Mouse (Mus musculus) heart, embryonic 15.5 days (tissue): Measurements from ENCODE around the gene Olfr1209. TPM values are rescaled to one million over a fixed set of nuclear protein-coding genes. Genes with fewer than 3 reads are reported as not detected.

Experiments used
- ATAC-seq: fragments of 200-750 bp; cut with Nextera tagmentation; replicated peaks from 2 replicates; pipeline ENCODE4 v1.8.0; 2017; ENCODE audit warnings: low read depth, moderate TSS enrichment; ENCODE audit not compliant: insufficient number of reproducible peaks, insufficient read depth, low FRiP score
- H3K27ac ChIP-seq: fragments of 300-500 bp; sonication (generic); 2 replicates; pipeline ENCODE4 v1.5.1; 2015; ENCODE audit warnings: mild to moderate bottlenecking, inconsistent platforms
- H3K27me3 ChIP-seq: fragments of 300-500 bp; sonication (generic); 2 replicates; pipeline ENCODE4 v1.6.1; 2015; ENCODE audit warnings: inconsistent platforms
- H3K36me3 ChIP-seq: fragments of 300-500 bp; sonication (generic); 2 replicates; pipeline ENCODE4 v1.6.1; 2015; ENCODE audit warnings: mild to moderate bottlenecking, inconsistent platforms
- H3K4me1 ChIP-seq: fragments of 300-500 bp; sonication (generic); replicated peaks from 2 replicates; pipeline ENCODE4 v1.6.1; 2015; ENCODE audit warnings: inconsistent platforms
- H3K4me2 ChIP-seq: fragments of 300-500 bp; sonication (generic); 2 replicates; pipeline ENCODE4 v1.6.1; 2015; ENCODE audit warnings: inconsistent platforms, mild to moderate bottlenecking, moderate library complexity
- H3K4me3 ChIP-seq: fragments of 300-500 bp; sonication (generic); 2 replicates; pipeline ENCODE4 v1.5.1; 2015; ENCODE audit warnings: mild to moderate bottlenecking, inconsistent platforms
- H3K9ac ChIP-seq: fragments of 300-500 bp; sonication (generic); 2 replicates; pipeline ENCODE4 v1.6.1; 2015; ENCODE audit warnings: mild to moderate bottlenecking, inconsistent platforms
- H3K9me3 ChIP-seq: fragments of 300-500 bp; sonication (generic); replicated peaks from 2 replicates; pipeline ENCODE4 v1.6.1; 2016; ENCODE audit warnings: inconsistent platforms
- WGBS: fragments of 180-500 bp; shearing (Covaris S2); methylation state at CpG from one replicate; pipeline ENCODE4 v1.1.7; 2015; ENCODE audit warnings: mixed read lengths; 5-methylcytosine and 5-hydroxymethylcytosine counted together
- polyA plus RNA-seq: library from polyadenylated mRNA; unstranded; fragments of >200 nt; fragmentation: Nextera tagmentation; extraction: Ambion mirVana; gene quantifications from 2 replicates; pipeline ENCODE4 v1.2.1, GENCODE M21; 2015

The Olfr1209 gene
- not detected in 2 replicates for polyA plus RNA-seq

DNA sequence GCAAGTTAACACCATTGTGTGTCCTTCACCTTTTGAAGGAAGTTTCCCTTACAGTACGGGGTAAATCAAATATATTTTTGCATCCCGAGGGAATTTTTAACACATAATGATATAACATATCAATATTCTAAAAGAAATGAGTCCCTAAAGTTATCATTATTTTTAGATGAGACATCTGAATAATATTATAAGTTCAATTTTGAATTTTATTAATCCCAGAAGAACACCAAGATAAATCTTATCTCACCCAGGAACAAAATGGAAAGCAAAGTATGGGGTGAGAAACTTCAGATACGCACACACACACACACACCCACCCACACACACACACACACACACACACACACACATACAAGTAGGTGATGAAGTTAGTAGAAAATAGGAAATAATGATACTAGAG is at the start of gene Olfr1209:
Gene Olfr1209 (minus strand): TSS at position 101 of the 400 bp plus-strand sequence.
- no peaks in the 10 kb centered on the region for H3K36me3 ChIP-seq
- no peak within 1 kb of the TSS for H3K9ac ChIP-seq
- H3K9me3 ChIP-seq, result no peaks in the 10 kb centered on the region
- no peak within 1 kb of the TSS for H3K4me3 ChIP-seq
- no peak within 1 kb of the TSS for H3K4me2 ChIP-seq
- no peaks in the 10 kb centered on the region for H3K27me3 ChIP-seq
- WGBS, result 84% methylated on average over 3 of the region's 3 CpGs
- no peak for ATAC-seq
- H3K27ac ChIP-seq, result no peak within 1 kb of the TSS
- no peaks in the 10 kb centered on the region for H3K4me1 ChIP-seq

DNA sequence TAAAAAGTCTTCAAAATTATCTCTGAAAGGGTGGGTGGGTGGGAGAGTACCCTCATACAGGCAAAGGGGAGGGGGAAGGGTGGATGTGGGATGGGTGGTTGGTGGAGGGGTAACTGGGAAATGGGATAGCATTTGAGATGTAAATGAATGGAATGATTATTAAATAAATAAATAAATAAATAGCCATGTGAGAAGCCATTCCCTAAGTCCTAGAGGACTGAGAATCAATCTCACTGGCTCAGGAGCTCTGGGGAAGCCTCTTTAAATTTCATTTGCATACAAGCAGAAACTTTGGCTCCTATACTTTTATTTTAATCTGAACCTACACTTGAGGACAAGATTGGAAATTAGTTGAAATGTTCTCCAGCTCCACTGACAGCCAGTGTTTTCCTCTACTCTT is 38.7 kb upstream of the Olfr1209 start, which contains the start of gene Olfr1212:
Gene Olfr1212 (plus strand): TSS at position 301 of the 400 bp plus-strand sequence.
- ATAC-seq, result no peak
- H3K36me3 ChIP-seq, result no peaks in the 10 kb centered on the region
- H3K27me3 ChIP-seq, result no peaks in the 10 kb centered on the region
- no peak within 1 kb of the TSS for H3K4me2 ChIP-seq
- no peak within 1 kb of the TSS for H3K4me3 ChIP-seq
- no peak within 1 kb of the TSS for H3K9ac ChIP-seq
- no peaks in the 10 kb centered on the region for H3K4me1 ChIP-seq
- H3K9me3 ChIP-seq, result no peaks in the 10 kb centered on the region
- no peak within 1 kb of the TSS for H3K27ac ChIP-seq

DNA sequence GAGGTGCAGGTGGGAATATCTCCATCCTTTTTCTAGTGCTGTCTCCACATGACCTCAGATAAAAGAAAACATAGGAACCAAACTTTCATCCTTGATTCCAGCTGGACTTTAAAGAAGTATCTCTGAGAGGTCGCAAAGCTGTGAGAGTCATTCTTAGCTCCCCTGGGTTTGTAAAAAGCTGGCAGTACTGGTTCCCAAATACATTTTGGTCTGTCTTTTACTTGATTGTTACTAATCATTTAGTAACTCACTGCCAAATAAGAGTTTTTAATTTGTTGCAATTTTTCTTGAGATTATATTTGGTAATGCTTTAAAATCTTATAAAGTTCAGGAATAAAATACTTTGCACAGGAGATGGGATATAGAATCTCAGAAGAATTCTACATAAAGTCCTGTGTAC is 23.1 kb upstream of the Olfr1209 start, which contains the start of gene Olfr1211:
Gene Olfr1211 (minus strand): TSS at position 101 of the 400 bp plus-strand sequence.
- Histone ChIP-seq H3K9me3 (no peaks in the 10 kb centered on the region), H3K4me2 (no peak within 1 kb of the TSS), H3K27ac (no peak within 1 kb of the TSS), H3K4me1 (no peaks in the 10 kb centered on the region), H3K27me3 (no peaks in the 10 kb centered on the region), H3K36me3 (no peaks in the 10 kb centered on the region), H3K9ac (no peak within 1 kb of the TSS), H3K4me3 (no peak within 1 kb of the TSS)
- WGBS, result 77% methylated on average over 1 of the region's 1 CpGs
- ATAC-seq, result no peak

- Histone ChIP-seq H3K27ac (no peak within 1 kb of the TSS), H3K4me1 (no peaks in the 10 kb centered on the region), H3K9ac (no peak within 1 kb of the TSS), H3K4me3 (no peak within 1 kb of the TSS), H3K36me3 (no peaks in the 10 kb centered on the region), H3K9me3 (no peaks in the 10 kb centered on the region), H3K27me3 (no peaks in the 10 kb centered on the region), H3K4me2 (no peak within 1 kb of the TSS)
- ATAC-seq, result no peak
Observed at GRCm38 (mm10) chr2:88902211-88902610, 12.7 kb downstream of the Olfr1209 start, which contains the start of gene Olfr1208. TSS of gene Olfr1208 (minus strand) at chr2:88902311.

DNA sequence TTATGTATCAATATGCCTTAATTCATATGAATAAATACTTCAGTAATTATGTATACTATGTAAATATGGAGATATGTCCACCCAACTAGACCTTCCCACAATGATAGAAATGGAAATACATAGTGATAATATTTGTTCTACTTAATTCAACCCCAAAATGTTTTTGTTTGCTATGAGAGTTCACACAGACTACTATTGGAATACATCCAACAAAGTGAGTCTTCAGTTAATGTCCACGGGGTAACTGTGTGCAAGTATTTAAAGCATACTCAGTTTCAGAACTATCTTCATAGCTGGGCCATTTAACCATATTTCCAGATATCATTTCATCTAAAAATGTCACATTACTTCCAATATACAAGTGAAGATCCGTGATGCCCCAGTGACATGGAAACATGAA is 52.0 kb downstream of the Olfr1209 start, which contains the start of gene Olfr1206:
Gene Olfr1206 (plus strand): TSS at position 301 of the 400 bp plus-strand sequence.
- no peaks in the 10 kb centered on the region for H3K27me3 ChIP-seq
- H3K9ac ChIP-seq, result no peak within 1 kb of the TSS
- H3K4me2 ChIP-seq, result no peak within 1 kb of the TSS
- no peaks in the 10 kb centered on the region for H3K4me1 ChIP-seq
- ATAC-seq, result no peak
- H3K9me3 ChIP-seq, result no peaks in the 10 kb centered on the region
- no peaks in the 10 kb centered on the region for H3K36me3 ChIP-seq
- no peak within 1 kb of the TSS for H3K4me3 ChIP-seq
- no peak within 1 kb of the TSS for H3K27ac ChIP-seq
- WGBS, result 71% methylated on average over 2 of the region's 2 CpGs

Other genes with a start within 250 kb of the Olfr1209 start
- not detected in 2 replicates for gene Olfr1193, start 239.5 kb downstream of the Olfr1209 start, polyA plus RNA-seq
- not detected in 2 replicates for gene Olfr1195, start 226.0 kb downstream of the Olfr1209 start, polyA plus RNA-seq
- gene Olfr1196, start 210.6 kb downstream of the Olfr1209 start, polyA plus RNA-seq, result not detected in 2 replicates
- not detected in 2 replicates for gene Olfr1197, start 182.8 kb downstream of the Olfr1209 start, polyA plus RNA-seq
- not detected in 2 replicates for gene Olfr1198, start 163.8 kb downstream of the Olfr1209 start, polyA plus RNA-seq
- not detected in 2 replicates for gene Olfr1199, start 154.7 kb downstream of the Olfr1209 start, polyA plus RNA-seq
- not detected in 2 replicates for gene Olfr1200, start 144.7 kb downstream of the Olfr1209 start, polyA plus RNA-seq
- not detected in 2 replicates for gene Olfr1201, start 122.1 kb downstream of the Olfr1209 start, polyA plus RNA-seq
- not detected in 2 replicates for gene Olfr1202, start 100.7 kb downstream of the Olfr1209 start, polyA plus RNA-seq
- not detected in 2 replicates for gene Olfr1205, start 85.4 kb downstream of the Olfr1209 start, polyA plus RNA-seq
- not detected in 2 replicates for gene Olfr1204, start 65.9 kb downstream of the Olfr1209 start, polyA plus RNA-seq
- not detected in 2 replicates for gene Olfr1206, start 51.9 kb downstream of the Olfr1209 start, polyA plus RNA-seq
- not detected in 2 replicates for gene Olfr1208, start 12.8 kb downstream of the Olfr1209 start, polyA plus RNA-seq
- not detected in 2 replicates for gene Olfr1211, start 23.0 kb upstream of the Olfr1209 start, polyA plus RNA-seq
- not detected in 2 replicates for gene Olfr1212, start 38.8 kb upstream of the Olfr1209 start, polyA plus RNA-seq
- not detected in 2 replicates for gene Gm13762, start 65.1 kb upstream of the Olfr1209 start, polyA plus RNA-seq
- not detected in 2 replicates for gene Olfr1214, start 77.5 kb upstream of the Olfr1209 start, polyA plus RNA-seq
- gene Olfr1215, start 91.8 kb upstream of the Olfr1209 start, polyA plus RNA-seq, result not detected in 2 replicates
- gene Olfr1216, start 103.2 kb upstream of the Olfr1209 start, polyA plus RNA-seq, result not detected in 2 replicates
- gene Olfr1217, start 116.9 kb upstream of the Olfr1209 start, polyA plus RNA-seq, result not detected in 2 replicates
- not detected in 2 replicates for gene Olfr1218, start 146.0 kb upstream of the Olfr1209 start, polyA plus RNA-seq
- not detected in 2 replicates for gene Olfr1219, start 168.4 kb upstream of the Olfr1209 start, polyA plus RNA-seq
- not detected in 2 replicates for gene Olfr1220, start 191.7 kb upstream of the Olfr1209 start, polyA plus RNA-seq
- gene Olfr1221, start 202.1 kb upstream of the Olfr1209 start, polyA plus RNA-seq, result not detected in 2 replicates
- gene Olfr1222, start 217.9 kb upstream of the Olfr1209 start, polyA plus RNA-seq, result not detected in 2 replicates
- gene Olfr1223, start 236.4 kb upstream of the Olfr1209 start, polyA plus RNA-seq, result not detected in 2 replicates
- not detected in 2 replicates for gene Olfr1224-ps1, start 248.9 kb upstream of the Olfr1209 start, polyA plus RNA-seq